ENCODE assay signal across 8 mouse cellular contexts in genomic region chr15:101845971-101846403, GRCm38 (mm10). TPM values are rescaled to one million over a fixed set of nuclear protein-coding genes. Genes with fewer than 3 reads are reported as not detected.
A peak's percentile ranks its signal among the peaks of the same experiment; 100 is the strongest.
DNase-seq lines count a peak whose midpoint lies in the region; ATAC-seq and TF ChIP-seq lines count a peak whose summit lies in the region.

No protein-coding gene starts in this region.

- TF ChIP-seq EP300 in liver, embryonic 14.5 days (IDR thresholded peaks at IDR 0.05; ENCODE audit: low read depth) = no peak

- DNase-seq in heart, adult 9 months (ENCODE audit: low spot score in 2 of 2) = no peak
- DNase-seq in embryo, embryonic 10 days (ENCODE audit: low spot score) = peak; percentile 56
- peak; percentile 19 to 21 for DNase-seq in heart, postnatal 10 days
- peak; percentile 46 for DNase-seq in kidney, postnatal 14 days
- no peak for DNase-seq in liver, embryonic 14.5 days (ENCODE audit: low read depth in 3 of 3, low spot score in 3 of 3)
- peak; percentile 11 to 15 for DNase-seq in natural killer cell, adult 2 months (ENCODE audit: low spot score in 2 of 2)
- peak; percentile 70 for DNase-seq in thymus, postnatal 4 days

- peak overlapping the region; percentile 83 for H3K4me2 ChIP-seq in heart, embryonic 11.5 days
- H3K4me2 ChIP-seq in liver, embryonic 14.5 days (ENCODE audit: low read depth) = peak overlapping the region; percentile 13; the same call in 1 of the 2 replicates

- no peak for ATAC-seq in heart, embryonic 11.5 days (replicated peaks; ENCODE audit: insufficient number of reproducible peaks, low FRiP score, low TSS enrichment)
- ATAC-seq in liver, embryonic 14.5 days (ENCODE audit: insufficient read depth) = no peak

- intact Hi-C loops in heart, postnatal 10 days (cut with DNase I) = no loop called here

- H3K9ac ChIP-seq in heart, embryonic 11.5 days (ENCODE audit: low read depth, low read length) = peak overlapping the region; percentile 77
- H3K9ac ChIP-seq in liver, embryonic 14.5 days (replicated peaks) = no peak overlapping the region

- no peak overlapping the region for H3K27ac ChIP-seq in heart, embryonic 11.5 days (ENCODE audit: low read depth, low read length)
- H3K27ac ChIP-seq in liver, embryonic 14.5 days = no peak overlapping the region

- H3K36me3 ChIP-seq in heart, embryonic 11.5 days (ENCODE audit: control insufficient read depth, insufficient read depth, low read length) = no peaks in the 10 kb centered on the region
- H3K36me3 ChIP-seq in liver, embryonic 14.5 days (replicated peaks; ENCODE audit: control insufficient read depth, insufficient read depth, low read depth) = no peaks in the 10 kb centered on the region

- TF ChIP-seq CTCF in liver, embryonic 14.5 days (IDR thresholded peaks at IDR 0.05; ENCODE audit: low read depth) = no peak

- H3K27me3 ChIP-seq in heart, embryonic 11.5 days (ENCODE audit: control insufficient read depth, insufficient read depth, low read length) = peaks cover 24% of the 10 kb centered on the region
- peaks cover 18% of the 10 kb centered on the region for H3K27me3 ChIP-seq in liver, embryonic 14.5 days (ENCODE audit: control insufficient read depth, insufficient read depth, low read length)

- H3K4me3 ChIP-seq in heart, embryonic 11.5 days (ENCODE audit: low read depth, low read length) = peak overlapping the region; percentile 54
- H3K4me3 ChIP-seq in liver, embryonic 14.5 days (ENCODE audit: insufficient read depth in 1 of 2, low read depth in 2 of 2, low read length in 2 of 2) = peak overlapping the region in 1 of 2 experiments; percentile 22; a peak in 1 of 4 replicates

- under 1% methylated on average over 37 of the region's 37 CpGs for WGBS in heart, embryonic 11.5 days (ENCODE audit: insufficient replicate concordance)
- 1% methylated on average over 36 of the region's 37 CpGs for WGBS in liver, embryonic 14.5 days (ENCODE audit: insufficient replicate concordance)

- no peaks in the 10 kb centered on the region for H3K9me3 ChIP-seq in heart, embryonic 11.5 days (replicated peaks; ENCODE audit: control insufficient read depth, low read length)
- H3K9me3 ChIP-seq in liver, embryonic 14.5 days (ENCODE audit: control insufficient read depth, low read length) = no peaks in the 10 kb centered on the region

- H3K4me1 ChIP-seq in heart, embryonic 11.5 days (ENCODE audit: control insufficient read depth, insufficient read depth, low read length) = no peaks in the 10 kb centered on the region
- H3K4me1 ChIP-seq in liver, embryonic 14.5 days (replicated peaks; ENCODE audit: control insufficient read depth in 2 of 2, insufficient read depth in 2 of 2, low read length in 1 of 2) = no peaks in the 10 kb centered on the region

RNA-seq across cellular contexts. Expression of gene Krt1, which starts 4.6 kb away (rescaled TPM):
- 0.31 and 0.87 TPM in 2 replicates for polyA plus RNA-seq in heart, embryonic 11.5 days (2014; fragmentation: Nextera tagmentation; extraction: Ambion mirVana)
- not detected for total RNA-seq in heart, postnatal 10 days (2021)
- polyA plus RNA-seq in liver, embryonic 14.5 days (2012; rRNA removed) = 0.02 and 0.04 TPM in 2 replicates
- polyA plus RNA-seq in liver, embryonic 14.5 days (2014; fragmentation: Nextera tagmentation; extraction: Ambion mirVana) = not detected in 2 replicates

RNA-seq across cellular contexts. Expression of gene Krt77, which starts 23.5 kb away (rescaled TPM):
- polyA plus RNA-seq in heart, embryonic 11.5 days (2014; fragmentation: Nextera tagmentation; extraction: Ambion mirVana) = not detected in 2 replicates
- not detected for total RNA-seq in heart, postnatal 10 days (2021)
- polyA plus RNA-seq in liver, embryonic 14.5 days (2012; rRNA removed) = 0.01 TPM in 2 replicates
- not detected in 2 replicates for polyA plus RNA-seq in liver, embryonic 14.5 days (2014; fragmentation: Nextera tagmentation; extraction: Ambion mirVana)

RNA-seq across cellular contexts. Expression of gene Krt2, which starts 28.0 kb away (rescaled TPM):
- polyA plus RNA-seq in heart, embryonic 11.5 days (2014; fragmentation: Nextera tagmentation; extraction: Ambion mirVana) = not detected in 2 replicates
- not detected for total RNA-seq in heart, postnatal 10 days (2021)
- polyA plus RNA-seq in liver, embryonic 14.5 days (2012; rRNA removed) = not detected in 2 replicates
- not detected in 2 replicates for polyA plus RNA-seq in liver, embryonic 14.5 days (2014; fragmentation: Nextera tagmentation; extraction: Ambion mirVana)

RNA-seq across cellular contexts. Expression of gene Krt73, which starts 43.8 kb away (rescaled TPM):
- not detected in 2 replicates for polyA plus RNA-seq in heart, embryonic 11.5 days (2014; fragmentation: Nextera tagmentation; extraction: Ambion mirVana)
- not detected for total RNA-seq in heart, postnatal 10 days (2021)
- polyA plus RNA-seq in liver, embryonic 14.5 days (2012; rRNA removed) = not detected in 2 replicates
- not detected in 2 replicates for polyA plus RNA-seq in liver, embryonic 14.5 days (2014; fragmentation: Nextera tagmentation; extraction: Ambion mirVana)

RNA-seq across cellular contexts. Expression of gene Krt76, which starts 46.7 kb away (rescaled TPM):
- not detected in 2 replicates for polyA plus RNA-seq in heart, embryonic 11.5 days (2014; fragmentation: Nextera tagmentation; extraction: Ambion mirVana)
- total RNA-seq in heart, postnatal 10 days (2021) = not detected
- polyA plus RNA-seq in liver, embryonic 14.5 days (2012; rRNA removed) = not detected in 2 replicates
- not detected in 2 replicates for polyA plus RNA-seq in liver, embryonic 14.5 days (2014; fragmentation: Nextera tagmentation; extraction: Ambion mirVana)

Comparison
In these comparisons a context has a peak if more than half of its experiments do, and no peak if none do; other contexts are left out.
1. DNase-seq: peak in embryo, embryonic 10 days (single experiment), heart, postnatal 10 days (2 of 2), kidney, postnatal 14 days (single experiment), natural killer cell, adult 2 months (2 of 2) and thymus, postnatal 4 days (single experiment); none in heart, adult 9 months (0 of 2) and liver, embryonic 14.5 days (0 of 3).